Mouse (Mus musculus) intestine, embryonic 14.5 days (tissue): ENCODE results near the gene Fgfr2. TPM values are rescaled to one million over a fixed set of nuclear protein-coding genes. Genes with fewer than 3 reads are reported as not detected.

ENCODE experiments used
- ATAC-seq: fragments of 200-750 bp; cut with Nextera tagmentation; replicated peaks from 2 replicates; pipeline ENCODE4 v1.8.0; 2017; ENCODE audit warnings: low read depth, moderate number of reproducible peaks, moderate TSS enrichment, moderate library complexity; ENCODE audit not compliant: low FRiP score, low TSS enrichment
- DNase-seq: peaks from one replicate; pipeline ENCODE4 v3.0.0-alpha.2; 2018; ENCODE audit warnings: low spot score
- H3K27ac ChIP-seq: fragments of 300-500 bp; sonication (generic); 2 replicates; pipeline ENCODE4 v1.5.1; 2014; ENCODE audit warnings: low read depth, mild to moderate bottlenecking, control low read depth
- H3K27me3 ChIP-seq: fragments of 300-500 bp; sonication (generic); replicated peaks from 2 replicates; pipeline ENCODE4 v1.6.1; 2014; ENCODE audit warnings: low read length, control low read depth; ENCODE audit not compliant: control insufficient read depth, insufficient read depth
- H3K36me3 ChIP-seq: fragments of 300-500 bp; sonication (generic); 2 replicates; pipeline ENCODE4 v1.6.1; 2014; ENCODE audit warnings: low read length, control low read depth; ENCODE audit not compliant: control insufficient read depth, insufficient read depth
- H3K4me1 ChIP-seq: fragments of 300-500 bp; sonication (generic); replicated peaks from 2 replicates; pipeline ENCODE4 v1.6.1; 2014; ENCODE audit warnings: low read length, control low read depth, mixed read lengths; ENCODE audit not compliant: control insufficient read depth, insufficient read depth
- H3K4me2 ChIP-seq: fragments of 300-500 bp; sonication (generic); 2 replicates; pipeline ENCODE4 v1.6.1; 2014; ENCODE audit warnings: low read length
- H3K4me3 ChIP-seq: fragments of 300-500 bp; sonication (generic); 2 replicates; pipeline ENCODE4 v1.5.1; 2014; ENCODE audit warnings: low read depth, low read length, control low read depth, mixed read lengths
- H3K9ac ChIP-seq: fragments of 300-500 bp; sonication (generic); 2 replicates; pipeline ENCODE4 v1.6.1; 2014; ENCODE audit warnings: mild to moderate bottlenecking, low read length
- H3K9me3 ChIP-seq: fragments of 300-500 bp; sonication (generic); 2 replicates; pipeline ENCODE4 v1.6.1; 2016; ENCODE audit warnings: low read length, control low read depth; ENCODE audit not compliant: control insufficient read depth
- WGBS: fragments of 180-500 bp; shearing (Covaris S2); extraction: QIAGEN DNeasy Blood & Tissue Kit; methylation state at CpG from one replicate; pipeline ENCODE4 v1.1.7; 2014; 5-methylcytosine and 5-hydroxymethylcytosine counted together
- polyA plus RNA-seq: library from polyadenylated mRNA; unstranded; fragments of >200 nt; fragmentation: Nextera tagmentation; extraction: Ambion mirVana; gene quantifications from 2 replicates; pipeline ENCODE4 v1.2.1, GENCODE M21; 2014

Fgfr2 gene
- polyA plus RNA-seq, 1 experiment from 2014 or later: 105 TPM

- WGBS: 67% methylated on average over 11 of the region's 11 CpGs
- Histone ChIP-seq H3K9ac (no peak overlapping the region), H3K4me1 (peaks cover 2% of the 10 kb centered on the region; the same call in 1 of the 2 replicates), H3K27ac (no peak overlapping the region), H3K4me3 (no peak overlapping the region), H3K4me2 (no peak overlapping the region), H3K36me3 (no peaks in the 10 kb centered on the region), H3K27me3 (no peaks in the 10 kb centered on the region), H3K9me3 (no peaks in the 10 kb centered on the region)
- peak; percentile 70 for ATAC-seq
- no peak for DNase-seq
These were observed 478.4 kb downstream of the Fgfr2 start for GRCm38 (mm10) chr7:132644605-132645279.

- Histone ChIP-seq H3K9ac (no peak overlapping the region), H3K27ac (no peak overlapping the region), H3K4me1 (peaks cover 2% of the 10 kb centered on the region; the same call in 1 of the 2 replicates), H3K9me3 (no peaks in the 10 kb centered on the region), H3K4me2 (no peak overlapping the region), H3K36me3 (no peaks in the 10 kb centered on the region), H3K27me3 (no peaks in the 10 kb centered on the region), H3K4me3 (no peak overlapping the region)
- 89% methylated on average over 1 of the region's 1 CpGs for WGBS
- no peak for DNase-seq
- ATAC-seq: no peak
These were observed 481.5 kb downstream of the Fgfr2 start for GRCm38 (mm10) chr7:132641606-132642005.

- DNase-seq (no peak), ATAC-seq (no peak)
- 38% methylated on average over 9 of the region's 9 CpGs for WGBS
These were observed 482.2 kb downstream of the Fgfr2 start for GRCm38 (mm10) chr7:132640946-132641345.

GRCm38 (mm10) chr7:132638446-132639087 is 484.6 kb downstream of the Fgfr2 start:
- WGBS: 65% methylated on average over 12 of the region's 12 CpGs
- Histone ChIP-seq H3K4me3 (no peak overlapping the region), H3K4me1 (peaks cover 2% of the 10 kb centered on the region; the same call in 1 of the 2 replicates), H3K36me3 (no peaks in the 10 kb centered on the region), H3K27ac (no peak overlapping the region), H3K27me3 (no peaks in the 10 kb centered on the region), H3K9ac (no peak overlapping the region), H3K4me2 (no peak overlapping the region), H3K9me3 (no peaks in the 10 kb centered on the region)
- peak; percentile 67 for DNase-seq
- peak; percentile 70 for ATAC-seq

More at GRCm38 (mm10) chr7:132640946-132641345, 482.2 kb downstream of the Fgfr2 start:
- H3K27me3 ChIP-seq: no peaks in the 10 kb centered on the region
- H3K9ac ChIP-seq: no peak overlapping the region
- no peaks in the 10 kb centered on the region for H3K9me3 ChIP-seq
- no peak overlapping the region for H3K27ac ChIP-seq
- no peak overlapping the region for H3K4me2 ChIP-seq
- peaks cover 2% of the 10 kb centered on the region; the same call in 1 of the 2 replicates for H3K4me1 ChIP-seq
- H3K36me3 ChIP-seq: no peaks in the 10 kb centered on the region
- H3K4me3 ChIP-seq: no peak overlapping the region

- ATAC-seq: no peak
These were observed 485.9 kb downstream of the Fgfr2 start for GRCm38 (mm10) chr7:132637292-132637691.

GRCm38 (mm10) chr7:132631313-132631712 is 491.8 kb downstream of the Fgfr2 start:
- 89% methylated on average over 11 of the region's 11 CpGs for WGBS
- Histone ChIP-seq H3K4me2 (no peak overlapping the region), H3K36me3 (no peaks in the 10 kb centered on the region), H3K9me3 (no peaks in the 10 kb centered on the region), H3K27me3 (0 out of 2 replicates have a peak, but pooled peaks cover 4% of the 10 kb centered on the region), H3K4me1 (no peaks in the 10 kb centered on the region), H3K27ac (no peak overlapping the region), H3K4me3 (no peak overlapping the region), H3K9ac (no peak overlapping the region)
- DNase-seq (no peak), ATAC-seq (no peak)

More at GRCm38 (mm10) chr7:132637292-132637691, 485.9 kb downstream of the Fgfr2 start:
- 18% methylated on average over 12 of the region's 12 CpGs for WGBS
- H3K4me1 ChIP-seq: peaks cover 2% of the 10 kb centered on the region; the same call in 1 of the 2 replicates
- no peaks in the 10 kb centered on the region for H3K9me3 ChIP-seq
- H3K4me2 ChIP-seq: no peak overlapping the region
- H3K27me3 ChIP-seq: no peaks in the 10 kb centered on the region
- H3K36me3 ChIP-seq: no peaks in the 10 kb centered on the region
- H3K27ac ChIP-seq: no peak overlapping the region
- DNase-seq: no peak
- H3K9ac ChIP-seq: no peak overlapping the region
- H3K4me3 ChIP-seq: no peak overlapping the region

GRCm38 (mm10) chr7:132627448-132627847 is 495.7 kb downstream of the Fgfr2 start:
- Histone ChIP-seq H3K27me3 (peaks cover 4% of the 10 kb centered on the region; the same call in 1 of the 2 replicates), H3K9ac (no peak overlapping the region), H3K36me3 (no peaks in the 10 kb centered on the region), H3K4me1 (no peaks in the 10 kb centered on the region), H3K4me2 (no peak overlapping the region), H3K4me3 (no peak overlapping the region), H3K27ac (no peak overlapping the region), H3K9me3 (no peaks in the 10 kb centered on the region)
- 81% methylated on average over 3 of the region's 3 CpGs for WGBS
- DNase-seq (no peak), ATAC-seq (no peak)

GRCm38 (mm10) chr7:132626174-132626573 is 497.0 kb downstream of the Fgfr2 start:
- Histone ChIP-seq H3K4me3 (no peak overlapping the region), H3K36me3 (no peaks in the 10 kb centered on the region), H3K4me1 (no peaks in the 10 kb centered on the region), H3K9me3 (no peaks in the 10 kb centered on the region), H3K27ac (no peak overlapping the region), H3K9ac (no peak overlapping the region), H3K4me2 (no peak overlapping the region), H3K27me3 (peaks cover 4% of the 10 kb centered on the region; the same call in 1 of the 2 replicates)
- 45% methylated on average over 4 of the region's 4 CpGs for WGBS
- DNase-seq (no peak), ATAC-seq (no peak)
